Mouse (Mus musculus) stomach, embryonic 14.5 days (tissue): ENCODE results near the gene Cpeb3. TPM values are rescaled to one million over a fixed set of nuclear protein-coding genes. Genes with fewer than 3 reads are reported as not detected.

Experiments used
- ATAC-seq: fragments of 200-750 bp; cut with Nextera tagmentation; 2 replicates; pipeline ENCODE4 v1.8.0; 2017; ENCODE audit warnings: low read depth, moderate TSS enrichment; ENCODE audit not compliant: insufficient number of reproducible peaks, insufficient read depth, low FRiP score
- H3K27ac ChIP-seq: fragments of 300-500 bp; sonication (generic); 2 replicates; pipeline ENCODE4 v1.5.1; 2014; ENCODE audit warnings: mild to moderate bottlenecking, low read length, moderate library complexity, mixed read lengths
- H3K27me3 ChIP-seq: fragments of 300-500 bp; sonication (generic); 2 replicates; pipeline ENCODE4 v1.6.1; 2014; ENCODE audit warnings: low read length, control low read depth, mixed read lengths; ENCODE audit not compliant: control insufficient read depth, insufficient read depth
- H3K36me3 ChIP-seq: fragments of 300-500 bp; sonication (generic); 2 replicates; pipeline ENCODE4 v1.6.1; 2014; ENCODE audit warnings: mild to moderate bottlenecking, control low read depth, low read length, moderate library complexity, mixed read lengths; ENCODE audit not compliant: control insufficient read depth, insufficient read depth
- H3K4me1 ChIP-seq: fragments of 300-500 bp; sonication (generic); 2 replicates; pipeline ENCODE4 v1.6.1; 2014; ENCODE audit warnings: low read length, control low read depth, mixed read lengths; ENCODE audit not compliant: control insufficient read depth, insufficient read depth
- H3K4me2 ChIP-seq: fragments of 300-500 bp; sonication (generic); replicated peaks from 2 replicates; pipeline ENCODE4 v1.6.1; 2014; ENCODE audit warnings: low read depth, low read length, control low read depth
- H3K4me3 ChIP-seq: fragments of 300-500 bp; sonication (generic); 2 replicates; pipeline ENCODE4 v1.5.1; 2014; ENCODE audit warnings: low read depth, low read length, control low read depth
- H3K9ac ChIP-seq: fragments of 300-500 bp; sonication (generic); replicated peaks from 2 replicates; pipeline ENCODE4 v1.6.1; 2014; ENCODE audit warnings: low read depth, mild to moderate bottlenecking, control low read depth, low read length, moderate library complexity, mixed read lengths
- H3K9me3 ChIP-seq: fragments of 300-500 bp; sonication (generic); 2 replicates; pipeline ENCODE4 v1.6.1; 2016; ENCODE audit warnings: low read depth, low read length, control low read depth; ENCODE audit not compliant: control insufficient read depth
- WGBS: fragments of 180-500 bp; shearing (Covaris S2); extraction: QIAGEN DNeasy Blood & Tissue Kit; methylation state at CpG from one replicate; pipeline ENCODE4 v1.1.7; 2014; 5-methylcytosine and 5-hydroxymethylcytosine counted together
- polyA plus RNA-seq: library from polyadenylated mRNA; unstranded; fragments of >200 nt; fragmentation: Nextera tagmentation; extraction: Ambion mirVana; gene quantifications from 2 replicates; pipeline ENCODE4 v1.2.1, GENCODE M21; 2014

The Cpeb3 gene
- polyA plus RNA-seq, 1 experiment from 2014 or later: 0.91 TPM

DNA sequence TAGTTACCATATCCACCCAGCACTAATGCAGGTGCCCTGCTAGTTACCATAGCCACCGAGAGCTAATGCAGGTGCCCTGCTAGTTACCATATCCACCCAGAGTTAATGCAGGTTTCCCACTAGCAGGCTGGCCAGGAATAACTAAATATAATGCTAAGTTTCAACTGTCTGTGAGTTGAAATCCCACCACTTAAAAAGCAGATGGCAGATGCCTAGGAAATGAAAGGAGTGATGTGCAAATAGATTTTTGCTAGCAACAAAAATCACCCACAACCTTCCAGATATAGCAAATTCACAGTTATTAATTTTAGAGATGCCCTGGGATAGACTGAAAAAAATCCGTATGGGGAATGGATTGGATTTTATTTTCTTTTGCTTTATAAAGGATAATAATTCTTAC is 176.0 kb downstream of the Cpeb3 start:
- Histone ChIP-seq H3K4me1 (no peaks in the 10 kb centered on the region), H3K36me3 (no peaks in the 10 kb centered on the region), H3K9ac (no peak overlapping the region), H3K27ac (no peak overlapping the region), H3K9me3 (no peaks in the 10 kb centered on the region), H3K4me3 (no peak overlapping the region), H3K4me2 (no peak overlapping the region), H3K27me3 (no peaks in the 10 kb centered on the region)
- no peak for ATAC-seq
- WGBS: 82% methylated on average over 2 of the region's 2 CpGs

DNA sequence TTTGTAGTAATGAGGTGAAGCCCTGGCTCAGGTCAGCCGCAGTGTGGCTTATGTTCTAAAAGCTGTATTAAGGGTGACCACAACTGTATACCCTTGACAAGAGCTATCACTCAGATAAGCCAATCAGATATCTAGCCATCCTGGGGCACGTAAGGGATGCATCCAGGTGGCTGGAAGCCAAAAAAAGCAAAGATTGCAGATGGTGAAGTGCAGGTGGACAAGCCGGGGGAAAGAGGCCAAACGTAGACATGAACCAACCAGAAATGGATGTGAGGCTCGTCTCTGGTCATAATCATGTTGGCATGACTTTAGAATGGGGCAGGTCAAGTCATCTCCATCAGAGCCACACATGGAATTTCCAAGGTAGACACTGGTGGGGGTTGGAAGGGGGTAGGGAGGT is 177.0 kb downstream of the Cpeb3 start:
- Histone ChIP-seq H3K4me3 (no peak overlapping the region), H3K36me3 (no peaks in the 10 kb centered on the region), H3K9me3 (no peaks in the 10 kb centered on the region), H3K9ac (no peak overlapping the region), H3K4me1 (no peaks in the 10 kb centered on the region), H3K27ac (no peak overlapping the region), H3K27me3 (no peaks in the 10 kb centered on the region), H3K4me2 (no peak overlapping the region)
- WGBS: 82% methylated on average over 5 of the region's 5 CpGs
- no peak for ATAC-seq

DNA sequence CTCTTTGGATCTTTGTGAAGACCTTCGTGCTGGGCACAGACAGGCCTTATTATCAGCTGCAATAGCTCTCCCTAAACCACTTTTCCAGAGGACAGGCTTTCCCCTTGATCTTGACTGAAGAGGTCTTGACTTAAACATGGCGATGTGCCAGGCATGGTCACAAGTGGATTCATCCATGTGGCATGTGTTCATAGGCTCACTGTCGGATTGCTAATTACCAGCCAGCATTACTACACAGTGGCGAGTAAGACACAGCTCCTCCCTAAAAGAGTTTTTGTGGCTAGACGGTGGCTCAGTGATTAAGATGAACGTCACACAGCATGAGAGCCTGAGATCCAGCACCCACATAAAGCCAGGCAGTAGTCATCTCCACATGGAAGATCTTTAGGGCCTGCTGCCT is 178.6 kb downstream of the Cpeb3 start:
- Histone ChIP-seq H3K36me3 (no peaks in the 10 kb centered on the region), H3K4me2 (no peak overlapping the region), H3K4me1 (no peaks in the 10 kb centered on the region), H3K27ac (no peak overlapping the region), H3K4me3 (no peak overlapping the region), H3K9me3 (no peaks in the 10 kb centered on the region), H3K27me3 (no peaks in the 10 kb centered on the region), H3K9ac (no peak overlapping the region)
- no peak for ATAC-seq
- WGBS: 76% methylated on average over 6 of the region's 6 CpGs

DNA sequence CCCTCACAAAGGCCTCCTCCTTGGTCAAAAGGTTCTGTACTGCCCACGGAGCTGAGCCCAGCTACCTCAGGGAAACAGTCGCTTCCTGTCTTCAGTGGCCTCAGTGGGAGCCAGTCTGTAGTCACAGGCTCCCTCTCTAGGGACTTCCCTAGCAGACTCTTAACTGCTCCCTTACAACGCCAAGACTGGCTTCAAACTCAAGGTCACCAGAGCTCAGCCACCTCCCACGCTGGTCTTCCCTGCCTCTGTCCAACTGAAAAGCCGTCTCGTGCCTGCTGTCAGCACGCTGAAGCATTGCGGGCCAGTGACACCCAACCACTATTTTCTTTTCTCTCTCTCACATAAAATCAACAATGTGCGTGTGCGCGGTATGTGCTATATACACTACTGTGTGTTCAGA is 182.0 kb downstream of the Cpeb3 start:
- Histone ChIP-seq H3K9me3 (no peaks in the 10 kb centered on the region), H3K4me2 (no peak overlapping the region), H3K9ac (no peak overlapping the region), H3K4me3 (no peak overlapping the region), H3K27ac (no peak overlapping the region), H3K27me3 (no peaks in the 10 kb centered on the region), H3K36me3 (no peaks in the 10 kb centered on the region), H3K4me1 (no peaks in the 10 kb centered on the region)
- ATAC-seq: no peak
- WGBS: 66% methylated on average over 11 of the region's 11 CpGs

DNA sequence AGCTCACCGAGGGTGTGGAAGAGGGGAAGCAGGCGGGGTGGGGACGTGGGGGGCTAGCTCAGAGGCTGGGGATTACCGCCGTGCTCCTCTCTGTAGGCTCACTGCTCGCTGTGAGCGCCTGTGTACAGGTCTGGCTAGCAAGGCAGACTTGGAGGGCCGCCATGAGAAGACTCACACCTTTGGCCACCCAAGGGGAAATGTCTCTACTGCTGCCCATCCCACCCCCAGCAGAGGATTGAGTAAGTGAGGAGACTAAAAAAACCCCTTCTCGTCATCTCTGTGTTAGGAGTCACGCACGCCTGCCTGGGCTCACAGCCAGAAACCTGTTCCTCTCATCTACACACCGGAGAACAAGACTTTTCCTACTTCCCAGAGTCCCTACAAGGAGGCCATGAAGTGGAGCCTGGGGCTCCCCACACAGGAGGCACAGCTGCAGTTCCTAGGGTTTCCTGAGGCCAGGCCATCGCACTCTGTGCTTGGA is 182.5 kb downstream of the Cpeb3 start:
- H3K27me3 ChIP-seq: no peaks in the 10 kb centered on the region
- H3K9me3 ChIP-seq: no peaks in the 10 kb centered on the region
- no peak overlapping the region for H3K4me3 ChIP-seq
- no peak overlapping the region for H3K9ac ChIP-seq
- 0 out of 2 replicates have a peak, but pooled peaks have one; percentile 49 for ATAC-seq
- WGBS: 69% methylated on average over 13 of the region's 13 CpGs
- no peak overlapping the region for H3K4me2 ChIP-seq
- H3K4me1 ChIP-seq: no peaks in the 10 kb centered on the region
- H3K36me3 ChIP-seq: no peaks in the 10 kb centered on the region
- no peak overlapping the region for H3K27ac ChIP-seq

DNA sequence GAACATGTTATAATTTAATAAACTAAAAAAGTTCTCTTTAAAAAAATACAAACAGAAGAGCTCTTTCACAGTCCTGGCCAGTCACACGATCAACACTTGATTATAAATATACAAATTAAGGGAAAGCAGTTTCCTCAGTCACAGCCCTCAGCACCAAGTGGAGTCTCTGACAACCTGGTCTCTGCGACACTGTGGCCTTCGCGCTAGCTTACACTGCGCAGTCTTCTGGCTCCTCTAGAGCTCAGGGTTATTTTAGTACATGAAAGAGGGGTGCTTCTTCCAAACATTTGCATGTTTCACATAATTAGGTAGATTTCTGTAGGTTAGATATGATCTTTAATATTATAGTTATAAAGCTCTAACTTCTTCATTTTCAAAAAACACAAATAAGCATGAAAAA is 186.3 kb downstream of the Cpeb3 start:
- WGBS: 90% methylated on average over 5 of the region's 5 CpGs
- H3K4me1 ChIP-seq: 0 out of 2 replicates have a peak, but pooled peaks cover 2% of the 10 kb centered on the region

DNA sequence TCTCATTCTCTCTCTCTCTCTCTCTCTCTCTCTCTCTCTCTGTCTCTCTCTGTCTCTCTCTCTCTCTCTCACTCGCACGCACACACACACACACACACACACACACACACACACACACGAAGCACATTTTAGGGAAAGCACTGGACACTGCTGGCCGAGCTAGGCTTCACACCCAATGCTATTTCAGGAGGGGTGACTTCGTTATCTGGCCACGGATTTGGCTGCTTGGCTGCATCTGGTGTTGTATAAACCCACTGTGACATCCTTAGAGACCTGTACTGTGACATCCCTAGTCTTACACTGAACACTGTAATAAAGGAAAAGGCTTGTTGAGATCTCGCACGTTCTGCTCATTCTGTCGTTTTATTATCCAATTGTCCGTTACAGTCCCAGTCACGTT is 187.4 kb downstream of the Cpeb3 start:
- Histone ChIP-seq H3K9ac (no peak overlapping the region), H3K27ac (no peak overlapping the region), H3K9me3 (no peaks in the 10 kb centered on the region; the same call in 1 of the 2 replicates), H3K4me2 (no peak overlapping the region), H3K36me3 (no peaks in the 10 kb centered on the region), H3K27me3 (no peaks in the 10 kb centered on the region), H3K4me1 (0 out of 2 replicates have a peak, but pooled peaks cover 2% of the 10 kb centered on the region), H3K4me3 (no peak overlapping the region)
- WGBS: 85% methylated on average over 11 of the region's 11 CpGs
- ATAC-seq: no peak

More for the DNA sequence above, 186.3 kb downstream of the Cpeb3 start:
- Histone ChIP-seq H3K27me3 (no peaks in the 10 kb centered on the region), H3K9me3 (no peaks in the 10 kb centered on the region; the same call in 1 of the 2 replicates), H3K4me3 (no peak overlapping the region), H3K27ac (no peak overlapping the region), H3K36me3 (no peaks in the 10 kb centered on the region), H3K4me2 (no peak overlapping the region), H3K9ac (no peak overlapping the region)
- no peak for ATAC-seq

DNA sequence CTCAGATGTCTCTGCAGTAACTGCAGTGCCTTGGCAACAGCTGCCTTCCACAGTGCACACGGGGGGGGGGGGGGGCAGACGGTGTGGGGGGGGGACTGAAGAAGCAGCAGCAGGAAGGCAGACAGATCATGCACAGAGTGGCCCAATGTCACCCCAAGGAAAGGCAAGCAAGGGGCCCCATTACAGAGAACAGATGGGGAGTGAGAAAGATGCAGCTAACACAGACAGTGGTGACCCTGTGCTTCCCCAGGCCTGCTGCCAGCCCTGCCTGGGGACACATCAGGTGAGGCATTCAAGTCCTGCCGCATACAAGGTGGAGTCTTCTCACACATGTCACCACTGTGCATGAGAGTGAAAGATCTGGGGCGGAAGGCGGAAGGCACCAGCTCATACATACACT is 187.9 kb downstream of the Cpeb3 start:
- Histone ChIP-seq H3K4me3 (no peak overlapping the region), H3K4me2 (no peak overlapping the region), H3K9me3 (no peaks in the 10 kb centered on the region; the same call in 1 of the 2 replicates), H3K27ac (no peak overlapping the region), H3K27me3 (no peaks in the 10 kb centered on the region), H3K9ac (no peak overlapping the region), H3K4me1 (0 out of 2 replicates have a peak, but pooled peaks cover 2% of the 10 kb centered on the region), H3K36me3 (no peaks in the 10 kb centered on the region)
- no peak for ATAC-seq
- WGBS: 67% methylated on average over 4 of the region's 5 CpGs

DNA sequence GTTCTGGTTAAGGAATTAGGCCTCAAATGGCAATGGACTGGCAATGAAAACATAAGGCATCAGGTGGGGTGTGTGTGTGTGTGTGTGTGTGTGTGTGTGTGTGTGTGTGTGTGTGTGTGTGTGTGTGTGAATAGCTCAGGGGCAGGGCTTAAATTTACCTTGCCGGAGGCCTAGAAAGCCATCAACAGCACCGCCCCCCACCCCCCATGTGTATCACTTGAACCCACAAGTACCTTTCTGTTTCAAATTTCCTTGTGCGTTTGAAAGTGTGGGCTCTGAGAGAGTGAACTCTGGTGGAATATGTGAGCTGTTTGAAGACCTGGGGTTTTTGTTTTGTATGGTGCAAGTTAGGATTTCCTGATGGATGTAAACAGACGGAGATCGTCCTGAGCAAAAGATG is 189.5 kb downstream of the Cpeb3 start:
- 0 out of 2 replicates have a peak, but pooled peaks cover 2% of the 10 kb centered on the region for H3K4me1 ChIP-seq
- H3K27ac ChIP-seq: no peak overlapping the region
- H3K4me3 ChIP-seq: peak overlapping the region; percentile 36
- H3K27me3 ChIP-seq: no peaks in the 10 kb centered on the region
- no peak for ATAC-seq
- H3K9me3 ChIP-seq: no peaks in the 10 kb centered on the region; the same call in 1 of the 2 replicates
- H3K4me2 ChIP-seq: peak overlapping the region; percentile 54
- no peaks in the 10 kb centered on the region for H3K36me3 ChIP-seq
- 45% methylated on average over 5 of the region's 5 CpGs for WGBS
- 0 out of 2 replicates have a peak overlapping the region, but pooled peaks have one; percentile 10 for H3K9ac ChIP-seq
